ENCODE assay signal across 8 mouse cellular contexts in the genomic region with DNA sequence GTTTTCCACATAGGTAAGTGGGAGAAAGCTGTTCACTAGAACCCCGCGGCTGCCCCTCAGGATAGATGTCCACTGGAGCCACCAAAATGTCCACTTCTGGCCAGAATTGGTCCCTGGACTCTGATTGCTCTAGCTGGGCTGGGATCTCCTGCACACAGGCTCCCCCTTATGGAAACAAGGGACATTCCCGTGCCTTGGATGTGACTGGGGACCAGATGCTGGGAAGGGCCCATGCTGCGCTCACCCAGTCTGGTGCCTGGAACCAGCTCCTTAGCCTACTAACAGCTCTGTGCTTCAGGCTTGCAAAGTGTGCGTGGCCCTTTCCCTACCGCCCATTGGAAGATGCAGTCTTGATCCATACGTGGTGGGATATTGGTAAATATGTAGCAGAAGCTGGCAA.
DNase-seq lines count a peak whose midpoint lies in the region; ATAC-seq and TF ChIP-seq lines count a peak whose summit lies in the region.

No protein-coding gene starts in this region.

- WGBS in intestine, postnatal 0 days: 32% methylated on average over 7 of the region's 7 CpGs
- 27% methylated on average over 7 of the region's 7 CpGs for WGBS in intestine, embryonic 15.5 days
- WGBS in kidney, embryonic 14.5 days: 33% methylated on average over 7 of the region's 7 CpGs
- 22% methylated on average over 7 of the region's 7 CpGs for WGBS in limb, embryonic 13.5 days

- H3K27me3 ChIP-seq in intestine, postnatal 0 days (replicated peaks; ENCODE audit: control insufficient read depth, insufficient read depth, low read length): no peaks in the 10 kb centered on the region
- H3K27me3 ChIP-seq in intestine, embryonic 15.5 days (replicated peaks): no peaks in the 10 kb centered on the region
- no peaks in the 10 kb centered on the region for H3K27me3 ChIP-seq in kidney, embryonic 14.5 days (ENCODE audit: control insufficient read depth, insufficient read depth, low read length)
- no peaks in the 10 kb centered on the region; the same call in 1 of the 2 replicates for H3K27me3 ChIP-seq in limb, embryonic 13.5 days

- no peak overlapping the region for H3K27ac ChIP-seq in intestine, postnatal 0 days (ENCODE audit: low read depth, low read length)
- H3K27ac ChIP-seq in intestine, embryonic 15.5 days: no peak overlapping the region
- no peak overlapping the region for H3K27ac ChIP-seq in kidney, embryonic 14.5 days (ENCODE audit: low read depth, low read length)
- no peak overlapping the region for H3K27ac ChIP-seq in limb, embryonic 13.5 days

- no peaks in the 10 kb centered on the region for H3K9me3 ChIP-seq in intestine, postnatal 0 days (ENCODE audit: control insufficient read depth)
- no peaks in the 10 kb centered on the region for H3K9me3 ChIP-seq in intestine, embryonic 15.5 days
- H3K9me3 ChIP-seq in kidney, embryonic 14.5 days (ENCODE audit: control insufficient read depth, low read length): peaks cover 4% of the 10 kb centered on the region; the same call in 1 of the 2 replicates
- no peaks in the 10 kb centered on the region; the same call in 1 of the 2 replicates for H3K9me3 ChIP-seq in limb, embryonic 13.5 days

- no peak for ATAC-seq in intestine, postnatal 0 days
- ATAC-seq in intestine, embryonic 15.5 days: no peak
- peak; percentile 67 for ATAC-seq in kidney, embryonic 14.5 days (ENCODE audit: low FRiP score, low TSS enrichment)
- ATAC-seq in limb, embryonic 13.5 days (ENCODE audit: low FRiP score, low read depth): peak; percentile 83; the same call in 1 of the 2 replicates
- ATAC-seq in activated CD4-positive, CD25-positive, alpha-beta regulatory T cell, adult 4 months: no peak

- peak; percentile 87 to 91 for DNase-seq in cerebellum, adult 18-20 months
- DNase-seq in forelimb bud, embryonic 11.5 days (ENCODE audit: low read depth, low spot score): peak; percentile 50
- DNase-seq in right cerebral cortex, postnatal 25 days: peak; percentile 57

- TF ChIP-seq CTCF in intestine, postnatal 0 days (IDR thresholded peaks at IDR 0.05; ENCODE audit: low read depth): peak; percentile 78

- H3K4me1 ChIP-seq in intestine, postnatal 0 days (replicated peaks; ENCODE audit: control insufficient read depth, insufficient read depth, low read length): no peaks in the 10 kb centered on the region
- no peaks in the 10 kb centered on the region for H3K4me1 ChIP-seq in intestine, embryonic 15.5 days (replicated peaks)
- H3K4me1 ChIP-seq in kidney, embryonic 14.5 days (ENCODE audit: control insufficient read depth, insufficient read depth, low read length): no peaks in the 10 kb centered on the region
- peaks cover 12% of the 10 kb centered on the region; the same call in 1 of the 2 replicates for H3K4me1 ChIP-seq in limb, embryonic 13.5 days

- H3K4me2 ChIP-seq in intestine, postnatal 0 days (replicated peaks; ENCODE audit: low read depth): no peak overlapping the region
- H3K4me2 ChIP-seq in intestine, embryonic 15.5 days (replicated peaks): no peak overlapping the region
- no peak overlapping the region for H3K4me2 ChIP-seq in kidney, embryonic 14.5 days (replicated peaks; ENCODE audit: low read depth, low read length)
- no peak overlapping the region for H3K4me2 ChIP-seq in limb, embryonic 13.5 days (replicated peaks)

- H3K9ac ChIP-seq in intestine, postnatal 0 days (ENCODE audit: low read depth, low read length): no peak overlapping the region
- no peak overlapping the region for H3K9ac ChIP-seq in intestine, embryonic 15.5 days
- H3K9ac ChIP-seq in kidney, embryonic 14.5 days (ENCODE audit: low read depth, low read length): no peak overlapping the region
- no peak overlapping the region for H3K9ac ChIP-seq in limb, embryonic 13.5 days

- no peaks in the 10 kb centered on the region for H3K36me3 ChIP-seq in intestine, postnatal 0 days (ENCODE audit: control insufficient read depth, insufficient read depth)
- H3K36me3 ChIP-seq in intestine, embryonic 15.5 days: no peaks in the 10 kb centered on the region
- H3K36me3 ChIP-seq in kidney, embryonic 14.5 days (ENCODE audit: control insufficient read depth, insufficient read depth, low read length): no peaks in the 10 kb centered on the region
- no peaks in the 10 kb centered on the region for H3K36me3 ChIP-seq in limb, embryonic 13.5 days

- H3K4me3 ChIP-seq in intestine, postnatal 0 days (ENCODE audit: low read depth, low read length): no peak overlapping the region
- no peak overlapping the region for H3K4me3 ChIP-seq in intestine, embryonic 15.5 days (replicated peaks)
- no peak overlapping the region for H3K4me3 ChIP-seq in kidney, embryonic 14.5 days (ENCODE audit: low read length)
- no peak overlapping the region for H3K4me3 ChIP-seq in limb, embryonic 13.5 days

Comparison
In these comparisons a context has a peak if more than half of its experiments do, and no peak if none do; other contexts are left out.
1. ATAC-seq: peak in kidney, embryonic 14.5 days (single experiment) and limb, embryonic 13.5 days (single experiment); none in intestine, postnatal 0 days (single experiment), intestine, embryonic 15.5 days (single experiment) and activated CD4-positive, CD25-positive, alpha-beta regulatory T cell, adult 4 months (single experiment).
2. Peak in every context shown above with its lines, with median percentiles within 50 percentile points of each other: DNase-seq.